Mouse (Mus musculus) left cerebral cortex, postnatal 36 days (tissue): Measurements from ENCODE around the gene Extl1. TPM values are rescaled to one million over a fixed set of nuclear protein-coding genes. Genes with fewer than 3 reads are reported as not detected.
A peak's percentile ranks its signal among the peaks of the same experiment; 100 is the strongest.

Experiments
- DNase-seq, 2 experiments: peaks; one replicate each; pipeline ENCODE4 v3.0.0; 2021 to 2022; ENCODE audit warnings: low spot score in 2 of 2, mixed read lengths in 1 of 2
- intact Hi-C: fragments of 180-260 bp; cut with DNase I; formaldehyde crosslinking; loops from one replicate; pipeline ENCODE4 v1.15.1; 2025
- total RNA-seq, 2 experiments: library from RNA; stranded (reverse); gene quantifications; 2 replicates each; pipeline ENCODE4 v1.2.3; 2021

The Extl1 gene
- total RNA-seq, 2 experiments from 2014 or later, result 46.2 to 60.6 TPM

DNA sequence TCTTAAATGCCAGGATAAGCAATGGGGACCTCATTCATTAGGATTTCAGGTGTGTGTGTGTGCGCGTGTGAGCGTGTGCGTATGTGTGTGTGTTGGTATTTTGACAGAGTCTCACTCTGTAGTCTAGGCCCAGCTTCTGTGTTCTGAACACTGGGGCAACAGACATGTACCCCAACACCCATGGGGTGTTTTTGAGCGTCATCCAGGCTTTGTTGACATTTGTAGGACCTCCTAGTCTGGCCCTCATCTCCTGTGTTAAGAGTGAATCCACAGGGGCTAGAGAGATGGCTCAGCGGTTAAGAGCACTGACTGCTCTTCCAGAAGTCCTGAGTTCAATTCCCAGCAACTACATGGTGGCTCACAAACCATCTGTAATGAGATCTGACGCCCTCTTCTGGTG, 11.5 kb upstream of the Extl1 start:
- intact Hi-C loops, result no loop called here
- no peak for DNase-seq

DNA sequence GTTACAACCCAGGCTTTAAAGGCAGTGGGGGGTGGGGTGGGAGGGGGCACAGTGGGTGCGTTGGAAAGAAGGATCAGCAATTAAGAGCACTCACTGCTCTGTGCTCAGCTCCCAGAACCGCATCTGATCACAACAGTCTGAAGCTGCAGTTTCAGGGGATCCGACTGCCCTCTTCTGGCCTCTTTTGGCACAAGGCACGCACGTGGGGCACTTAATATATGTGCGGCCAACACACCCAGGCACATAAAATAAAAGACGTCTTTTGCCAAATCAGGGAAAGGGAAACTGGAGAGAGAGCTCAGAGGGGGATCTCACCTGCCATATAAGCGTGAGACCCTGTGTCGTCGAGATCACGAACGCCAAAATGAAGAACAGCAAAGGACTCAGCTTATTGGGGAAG, 9.4 kb upstream of the Extl1 start:
- no peak for DNase-seq
- intact Hi-C loops, result no loop called here

DNA sequence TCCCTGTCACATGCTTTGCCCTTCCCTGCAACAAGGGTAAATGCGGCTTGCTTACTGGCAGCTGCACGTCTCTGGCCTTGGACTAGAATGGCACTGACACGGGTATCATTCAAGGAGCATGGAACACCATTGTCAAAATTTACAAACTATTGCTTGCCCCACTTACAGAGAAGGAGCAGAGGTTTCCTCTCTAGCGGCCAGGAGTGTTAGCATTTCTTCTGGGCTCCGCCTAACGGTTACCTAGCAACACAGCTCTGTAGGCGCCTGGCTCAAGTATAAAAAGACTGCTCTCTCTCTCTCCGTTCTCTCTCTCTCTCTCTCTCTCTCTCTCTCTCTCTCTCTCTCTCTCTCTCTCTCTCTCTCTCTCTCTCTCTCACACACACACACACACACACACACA, 8.9 kb upstream of the Extl1 start:
- peak in 1 of 2 experiments; percentile 43 for DNase-seq

DNA sequence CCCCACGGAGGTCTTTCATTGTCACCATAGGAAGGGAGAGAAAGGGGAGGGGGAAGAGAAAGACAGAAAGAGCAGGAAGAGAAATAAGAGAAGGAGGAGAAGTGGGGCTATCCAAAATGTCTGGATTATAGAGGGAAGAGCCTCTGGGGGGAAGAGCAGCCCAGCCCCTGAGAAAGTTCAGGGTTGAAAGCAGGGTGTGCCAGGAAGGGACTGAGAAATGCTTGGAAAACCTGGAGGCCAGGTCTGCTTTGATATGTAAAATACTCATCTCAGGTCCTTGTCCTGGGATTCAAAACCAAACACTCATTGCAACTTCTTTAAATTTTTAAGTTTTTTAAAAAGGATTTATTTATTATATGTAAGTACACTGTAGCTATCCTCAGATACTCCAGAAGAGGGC, 8.0 kb upstream of the Extl1 start:
- DNase-seq, result no peak
- intact Hi-C loops, result no loop called here

More for the DNA sequence above, 8.9 kb upstream of the Extl1 start:
- intact Hi-C loops, result no loop called here

DNA sequence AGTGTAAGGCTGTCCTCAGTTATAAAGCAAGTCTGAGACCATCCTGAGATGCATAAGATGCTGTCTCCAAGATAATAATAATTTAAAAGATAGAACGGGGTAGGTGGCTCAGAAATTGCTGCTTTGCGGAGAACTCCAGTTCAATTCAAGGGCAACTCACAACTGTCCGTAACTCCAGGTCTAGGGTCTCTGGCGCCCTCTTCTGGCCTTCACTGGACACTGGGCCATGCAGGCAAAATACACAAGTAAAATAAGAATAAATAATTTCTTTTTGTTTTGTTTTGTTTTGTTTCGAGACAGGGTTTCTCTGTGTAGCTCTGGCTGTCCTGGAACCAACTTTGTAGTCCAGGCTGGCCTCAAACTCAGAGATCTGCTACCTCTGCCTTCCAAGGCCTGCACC, 4.7 kb upstream of the Extl1 start:
- intact Hi-C loops, result no loop called here
- DNase-seq, result peak in 1 of 2 experiments; percentile 39

DNA sequence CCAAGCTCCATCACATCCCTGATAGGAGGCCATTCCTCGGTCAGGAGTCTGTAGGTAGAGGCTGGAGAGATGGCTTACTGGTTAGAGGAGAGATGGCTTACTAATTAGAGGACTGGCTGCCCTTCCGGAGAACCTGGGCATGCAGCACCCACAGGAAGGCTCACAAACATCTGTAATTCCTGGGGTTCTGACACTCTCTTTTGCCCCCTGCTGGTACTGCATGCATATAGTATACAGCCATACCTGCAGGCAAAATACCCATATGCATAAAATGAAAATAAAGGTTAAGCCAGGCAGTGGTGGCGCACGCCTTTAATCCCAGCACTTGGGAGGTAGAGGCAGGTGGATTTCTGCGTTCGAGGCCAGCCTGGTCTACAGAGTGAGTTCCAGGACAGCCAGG, 3.6 kb upstream of the Extl1 start:
- intact Hi-C loops, result no loop called here
- no peak for DNase-seq

DNA sequence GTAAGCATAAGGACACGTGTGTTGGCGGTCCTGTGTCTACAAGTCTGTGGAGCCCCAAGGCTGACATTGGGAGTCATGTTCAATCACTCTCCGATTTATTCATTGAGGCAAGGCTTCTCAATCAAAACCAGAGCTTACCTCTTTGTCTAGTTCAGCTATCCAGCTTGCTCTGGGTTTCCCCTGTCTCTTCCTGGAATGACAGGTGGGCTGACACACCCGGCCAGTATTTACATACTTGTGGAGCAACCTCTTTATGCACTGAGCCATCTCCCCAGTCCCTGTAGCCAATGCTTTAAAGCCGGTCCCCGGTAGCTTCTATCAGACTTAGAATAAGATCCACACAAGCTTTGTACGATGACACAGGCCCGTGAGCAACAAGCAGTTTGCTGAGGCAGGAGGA, 4.1 kb downstream of the Extl1 start:
- intact Hi-C loops, result no loop called here
- DNase-seq, result no peak

DNA sequence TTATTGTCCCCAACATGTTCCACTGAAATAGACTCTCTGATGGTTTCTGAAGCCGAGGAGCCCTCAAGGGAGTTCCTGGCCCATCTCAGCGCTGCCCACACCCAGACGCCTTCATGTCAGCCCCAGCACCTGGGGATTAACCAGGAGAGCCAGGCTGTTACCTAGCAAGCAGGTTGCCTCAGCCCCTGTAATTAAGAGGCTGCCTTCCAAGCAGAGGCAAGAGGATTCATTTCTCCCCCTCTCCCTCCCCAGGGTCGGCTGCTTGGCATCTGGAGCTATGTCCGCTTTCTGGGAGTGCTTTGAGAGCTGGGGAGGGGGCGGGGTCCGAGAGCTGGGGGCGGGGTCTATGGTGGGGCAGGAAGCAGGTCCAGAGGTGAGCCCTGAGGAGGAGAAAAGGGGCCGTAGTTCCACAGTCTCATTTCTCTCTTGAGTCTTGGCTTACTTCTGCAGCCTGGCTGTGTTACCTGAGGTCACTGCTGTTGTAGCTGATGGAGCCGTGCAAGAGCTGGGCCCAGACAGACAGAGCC, 5.5 kb downstream of the Extl1 start:
- intact Hi-C loops, result no loop called here
- DNase-seq, result no peak

DNA sequence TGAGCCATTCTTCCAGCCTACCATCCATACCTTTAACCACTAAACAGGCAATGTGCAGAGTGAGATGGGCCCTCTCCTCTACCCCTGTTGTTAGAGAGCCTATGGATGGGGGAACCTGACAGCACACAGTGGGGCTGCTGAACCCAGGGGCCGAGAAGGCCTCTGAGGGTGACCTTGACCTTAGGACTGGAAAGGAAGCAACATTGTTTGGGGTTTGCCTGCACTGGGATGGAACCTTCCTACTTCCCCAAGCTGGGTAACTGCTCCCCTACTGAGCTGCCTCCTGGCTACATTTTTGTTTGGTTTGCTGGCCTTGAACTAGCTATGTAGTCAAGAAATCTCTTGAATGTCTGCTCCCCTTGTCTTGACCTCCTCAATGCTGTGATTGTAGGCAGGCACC, 9.3 kb downstream of the Extl1 start:
- DNase-seq, result no peak
- intact Hi-C loops, result loop anchor here (5.0 kb wide), 1 partner anchor 122 kb away; the partner anchor contains the start of gene Grrp1

DNA sequence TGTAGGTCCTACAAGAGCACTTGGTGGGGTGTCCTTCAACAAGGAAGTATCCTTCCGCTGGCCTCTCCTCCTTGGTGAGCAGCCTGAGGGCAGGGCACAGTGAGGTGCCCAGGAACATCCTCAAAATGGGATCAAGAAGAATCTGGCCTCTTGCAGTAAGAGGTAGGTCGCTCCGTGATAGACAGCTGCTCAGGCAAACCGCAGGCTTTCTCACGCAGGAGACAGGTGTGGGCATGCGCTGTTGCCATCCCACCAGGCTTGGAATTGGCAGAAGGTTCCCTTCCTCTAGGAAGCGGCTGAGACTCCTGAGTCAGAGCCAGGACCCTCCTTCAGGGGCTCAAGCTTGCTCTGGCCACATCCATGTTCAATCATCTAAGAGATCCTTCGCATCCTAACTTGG, 10.4 kb downstream of the Extl1 start:
- no peak for DNase-seq
- intact Hi-C loops, result loop anchor here (5.0 kb wide), 1 partner anchor 121 kb away; the partner anchor contains the start of gene Grrp1

DNA sequence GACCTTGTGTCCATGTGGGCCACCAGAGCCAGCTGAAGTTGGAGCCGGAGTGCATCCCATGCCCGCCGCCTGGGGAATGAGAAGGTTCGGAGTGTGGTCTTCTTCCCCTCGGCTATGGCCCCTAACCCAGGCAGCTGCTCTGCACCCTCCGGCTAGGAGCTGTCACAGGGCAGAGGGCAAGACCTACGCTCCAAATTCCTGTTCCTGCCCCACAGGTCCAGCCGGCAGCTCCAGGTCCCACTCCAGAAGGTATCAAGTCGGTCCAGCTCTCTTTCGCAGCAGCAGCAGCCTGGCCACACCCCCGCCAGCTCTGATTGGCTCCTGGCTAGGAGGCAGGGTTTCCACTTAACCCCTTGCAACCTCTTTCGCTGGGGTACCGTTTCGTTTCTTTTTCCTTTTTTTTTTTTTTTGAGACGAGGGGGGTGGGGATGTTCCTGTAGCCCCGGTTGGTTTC, 11.3 kb downstream of the Extl1 start:
- peak; percentile 85 to 87 for DNase-seq
- intact Hi-C loops, result loop anchor here (5.0 kb wide), 1 partner anchor 120 kb away; the partner anchor contains the start of gene Grrp1

DNA sequence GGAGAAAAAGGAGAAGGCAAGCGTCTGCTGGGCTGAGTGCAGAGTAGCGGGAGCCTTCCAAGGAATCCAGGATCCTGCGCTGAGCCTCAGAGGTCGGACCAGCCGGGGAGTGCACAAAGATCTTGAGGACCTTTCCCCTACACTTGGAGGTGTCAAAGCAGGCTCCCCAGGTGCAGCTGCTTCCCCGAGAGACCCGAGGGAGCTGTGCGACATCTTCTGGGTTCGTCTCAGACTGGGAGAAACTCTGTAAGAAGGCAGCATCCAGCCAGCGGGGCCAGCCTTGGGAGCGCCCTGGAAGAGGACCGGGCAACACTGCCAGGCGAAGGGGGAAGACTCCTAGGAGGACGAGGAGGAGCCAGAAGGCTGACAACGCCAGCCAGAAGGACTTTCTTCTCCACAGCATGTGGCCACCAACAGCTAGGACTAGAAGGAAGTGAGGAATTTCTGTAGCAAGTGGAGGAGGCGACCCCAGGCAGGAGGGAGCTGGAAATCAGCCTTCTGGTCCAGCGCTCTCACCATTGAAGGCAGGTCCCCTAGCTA, 12.3 kb downstream of the Extl1 start:
- intact Hi-C loops, result loop anchor here (5.0 kb wide), 1 partner anchor 119 kb away; the partner anchor contains the start of gene Grrp1
- DNase-seq, result peak in 1 of 2 experiments; percentile 37

DNA sequence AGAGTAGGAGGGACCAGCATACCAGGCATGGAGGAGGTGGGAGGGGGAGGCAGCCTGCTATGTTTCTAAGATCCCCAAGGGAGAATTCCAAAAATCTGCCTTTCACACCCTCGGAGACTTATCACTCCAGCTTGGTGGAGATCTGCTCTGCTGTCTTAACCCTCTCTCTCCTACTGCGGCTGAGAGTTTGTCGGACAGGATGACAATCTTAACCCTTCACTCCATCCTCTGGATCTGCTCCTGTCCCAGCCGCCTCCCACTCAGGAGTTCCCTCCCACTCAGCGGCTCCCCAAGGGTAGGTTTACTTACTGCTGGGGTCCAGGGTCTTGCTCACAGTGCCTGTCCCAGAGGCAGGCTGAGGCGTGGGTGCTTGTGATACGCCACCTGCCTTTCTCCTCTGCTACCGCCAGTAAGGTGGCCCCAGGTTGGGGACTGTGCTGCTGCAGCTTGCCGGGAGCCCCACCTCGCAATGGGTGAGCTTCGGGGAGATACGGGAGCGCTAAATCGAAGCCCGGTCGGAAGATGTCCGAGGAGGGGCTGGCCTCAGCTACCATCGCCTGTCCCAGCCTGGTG, 12.9 kb downstream of the Extl1 start:
- intact Hi-C loops, result loop anchor here (5.0 kb wide), 1 partner anchor 118 kb away; the partner anchor contains the start of gene Grrp1
- peak; percentile 71 to 79 for DNase-seq

DNA sequence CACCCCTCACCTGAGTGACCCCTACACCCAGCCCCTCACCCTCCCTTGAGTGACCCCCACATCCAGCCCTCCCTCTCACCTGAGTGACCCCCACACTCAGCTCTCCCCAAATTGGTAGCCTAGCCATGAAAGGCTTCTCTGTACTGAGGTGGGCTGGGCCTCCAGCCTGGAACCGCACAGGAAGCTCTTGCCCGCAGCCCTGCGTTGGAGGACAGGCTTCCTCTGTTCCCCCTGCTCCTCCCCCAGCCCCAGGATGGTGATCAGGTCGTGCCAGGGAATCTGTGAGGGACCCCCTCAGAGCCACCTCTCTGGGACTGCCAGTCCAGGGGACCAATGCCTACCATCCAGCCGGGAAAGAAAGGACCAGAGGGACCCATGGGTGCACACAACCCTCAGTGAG, 18.4 kb downstream of the Extl1 start:
- no peak for DNase-seq
- intact Hi-C loops, result no loop called here

DNA sequence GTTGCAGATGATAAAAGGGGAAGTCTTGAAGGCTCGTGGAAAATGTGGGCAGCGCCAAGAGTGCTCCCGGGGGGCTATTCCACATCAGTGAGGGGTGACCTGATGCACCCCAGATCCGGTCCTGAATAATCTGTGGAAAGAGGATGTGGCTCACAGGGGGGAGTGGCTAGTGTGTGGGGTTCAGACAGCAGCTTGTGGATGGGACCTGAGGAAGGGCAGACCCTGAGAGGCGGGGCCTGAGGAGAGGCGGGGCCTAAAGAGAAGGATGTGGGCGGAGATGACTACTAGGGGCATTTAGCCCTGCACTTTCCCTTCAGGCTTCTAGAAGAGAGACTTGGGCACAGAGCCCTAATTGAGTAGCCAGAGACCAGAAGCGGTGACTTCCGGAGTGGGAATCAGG, 21.1 kb downstream of the Extl1 start:
- no peak for DNase-seq
- intact Hi-C loops, result no loop called here

DNA sequence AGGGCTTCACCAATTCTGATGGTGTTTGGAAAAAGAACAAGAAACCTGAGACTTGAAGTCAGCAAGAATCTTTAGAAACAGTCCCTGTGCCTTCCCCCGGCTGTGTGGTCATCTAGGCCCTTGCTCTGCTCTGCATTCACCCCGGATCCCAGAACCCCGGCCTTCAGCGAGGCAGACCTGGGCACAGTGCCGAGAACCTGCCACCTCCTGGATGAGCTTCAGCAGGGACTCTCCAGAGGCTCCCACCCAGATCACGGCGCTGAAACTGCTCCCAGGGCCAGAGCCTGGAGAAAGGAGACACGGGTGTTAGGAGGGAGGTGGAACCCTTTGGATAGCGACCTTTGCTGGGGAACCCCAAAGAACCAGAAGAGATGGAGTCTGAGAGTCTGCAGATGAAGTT, 21.5 kb downstream of the Extl1 start:
- intact Hi-C loops, result no loop called here
- DNase-seq, result no peak

DNA sequence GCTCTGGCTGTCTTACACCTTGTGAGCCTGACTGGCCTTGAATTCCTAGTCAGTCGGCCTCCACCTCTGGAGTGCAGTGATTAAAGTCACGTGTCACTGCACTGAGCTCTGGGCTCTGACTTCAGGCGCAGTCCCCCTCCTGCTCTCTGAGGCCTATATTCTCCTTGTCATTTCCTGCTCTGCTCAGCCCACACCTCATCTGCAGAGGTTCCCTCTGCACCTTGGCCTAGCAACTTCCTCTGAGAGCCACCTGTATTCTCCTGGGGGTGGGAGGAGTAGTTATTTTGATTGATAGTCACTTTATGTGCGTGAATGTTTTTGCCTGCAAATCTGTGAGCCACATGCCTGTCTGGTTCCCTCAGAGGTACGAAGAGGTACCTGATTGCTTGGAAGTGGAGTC, 22.4 kb downstream of the Extl1 start:
- intact Hi-C loops, result no loop called here

DNA sequence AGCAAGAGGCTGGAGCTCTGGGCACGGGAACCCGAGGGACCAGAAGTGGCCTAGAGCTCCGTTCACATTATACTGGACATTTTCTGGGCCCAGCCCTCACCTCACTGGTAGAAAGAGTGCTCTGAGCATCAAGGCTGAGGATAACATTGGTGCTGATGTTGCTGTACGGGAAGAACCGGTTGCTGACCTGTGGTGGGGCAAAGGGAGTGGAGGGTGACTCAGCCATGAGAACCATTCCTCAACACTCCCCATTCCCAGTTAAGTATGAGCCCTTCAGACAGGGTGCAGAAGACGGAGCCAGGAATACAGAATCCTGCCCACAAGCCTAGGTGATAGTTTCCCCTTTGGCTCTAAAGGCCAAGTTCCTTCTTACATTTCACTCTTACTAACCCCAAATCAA, 24.0 kb downstream of the Extl1 start:
- intact Hi-C loops, result loop anchor here (5.0 kb wide), 2 partner anchors 72 to 112 kb away; partner anchors contain the start of genes Gm30191, Pdik1l and Zfp593
- DNase-seq, result no peak

More for the DNA sequence above, 22.4 kb downstream of the Extl1 start:
- DNase-seq, result no peak

DNA sequence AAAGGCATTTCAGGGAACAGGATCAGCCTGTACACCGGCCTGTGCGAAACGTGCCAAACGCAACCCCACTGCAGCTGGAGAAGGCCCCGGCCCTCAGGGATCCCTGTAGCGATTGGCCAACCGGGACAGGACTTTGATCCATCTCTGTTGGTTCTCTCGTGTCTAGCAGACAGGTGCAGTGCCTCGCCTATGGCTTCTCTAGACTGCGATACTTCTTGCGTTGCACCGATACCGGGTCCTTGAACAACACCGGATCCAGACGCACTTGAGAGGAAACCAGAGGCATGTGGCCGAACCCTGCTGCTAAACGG, 26.2 kb downstream of the Extl1 start:
- no peak for DNase-seq
- intact Hi-C loops, result loop anchor here (5.0 kb wide), 2 partner anchors 70 to 110 kb away; partner anchors contain the start of genes Gm30191, Pdik1l and Zfp593

DNA sequence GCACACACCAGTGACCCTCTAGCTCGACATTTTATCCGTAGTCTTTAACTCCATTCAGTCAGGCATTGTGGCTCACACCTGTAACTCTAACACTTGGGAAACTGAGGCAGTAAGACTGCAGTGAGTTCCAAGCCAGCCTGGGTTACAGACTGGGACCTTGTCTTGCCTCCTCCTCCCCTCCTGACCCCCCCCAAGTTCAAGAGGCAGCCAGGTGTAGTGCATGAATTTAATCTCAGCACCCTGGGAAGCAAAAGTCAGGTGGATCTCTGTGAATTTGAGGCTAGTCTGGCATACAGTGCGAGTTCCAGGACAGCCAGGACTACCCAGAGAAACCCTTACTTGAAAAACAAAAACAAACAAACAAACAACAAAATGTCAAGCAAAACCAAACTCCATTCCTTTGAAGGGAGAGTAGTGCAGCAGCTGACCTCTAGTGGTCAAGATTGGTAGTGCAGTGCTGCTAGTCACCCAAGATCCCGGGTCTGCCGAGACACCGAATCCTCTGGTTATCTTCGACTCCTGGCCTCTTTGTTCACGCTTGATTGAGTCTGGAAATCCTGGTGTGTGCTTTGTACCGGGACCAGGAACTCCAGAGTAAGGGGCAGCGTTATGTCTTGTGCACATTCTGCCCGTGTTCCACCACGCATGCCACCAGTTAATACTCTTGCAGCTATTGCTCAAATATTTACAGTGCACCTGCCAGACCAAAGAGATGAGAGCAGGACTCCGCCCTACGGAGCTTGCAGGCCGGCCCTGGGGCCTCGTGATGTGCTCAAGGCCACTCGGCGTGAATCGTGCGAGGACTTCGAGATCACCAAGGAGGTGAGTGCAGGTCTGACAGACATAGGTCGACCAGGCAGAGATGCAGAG, 26.8 kb downstream of the Extl1 start:
- DNase-seq, result peak; percentile 74 to 79
- intact Hi-C loops, result loop anchor here (5.0 kb wide), 2 partner anchors 70 to 110 kb away; partner anchors contain the start of genes Gm30191, Pdik1l and Zfp593
